Mouse (Mus musculus) frontal cortex, adult 2 months (tissue): Measurements from ENCODE around the gene Nck2. TPM values are rescaled to one million over a fixed set of nuclear protein-coding genes. Genes with fewer than 3 reads are reported as not detected.

Source experiments
- polyA plus RNA-seq: library from polyadenylated mRNA; depleted of rRNA; stranded (reverse); fragments of >200 nt; gene quantifications from 2 replicates; pipeline ENCODE4 v1.2.3, GENCODE M21; 2012; rRNA removed

Gene Nck2
- polyA plus RNA-seq, 1 experiment: 31.8 TPM

Other genes starting within 250 kb of the Nck2 start
- gene Fhl2, start 247.6 kb upstream of the Nck2 start, polyA plus RNA-seq: 73.6 and 80.4 TPM in 2 replicates